Mouse (Mus musculus) urinary bladder, adult 2 months (tissue): ENCODE results near the gene Ctdnep1. TPM values are rescaled to one million over a fixed set of nuclear protein-coding genes. Genes with fewer than 3 reads are reported as not detected.

Experiments used
- DNase-seq: peaks from one replicate; pipeline ENCODE4 v3.0.0; 2022; ENCODE audit warnings: low spot score
- polyA plus RNA-seq: library from polyadenylated mRNA; depleted of rRNA; stranded (reverse); fragments of >200 nt; gene quantifications from 2 replicates; pipeline ENCODE4 v1.2.3, GENCODE M21; 2012; rRNA removed

The Ctdnep1 gene
- polyA plus RNA-seq, 1 experiment: 82.0 TPM

GRCm38 (mm10) chr11:70029130-70029801 lies 48.3 kb downstream of the Ctdnep1 start:
- no peak for DNase-seq

- no peak for DNase-seq
Measured at GRCm38 (mm10) chr11:70029829-70030550, 49.0 kb downstream of the Ctdnep1 start.

GRCm38 (mm10) chr11:70030651-70031320 lies 49.8 kb downstream of the Ctdnep1 start:
- no peak for DNase-seq

GRCm38 (mm10) chr11:70031321-70031670 lies 50.3 kb downstream of the Ctdnep1 start:
- DNase-seq: no peak

GRCm38 (mm10) chr11:70038174-70038573 lies 57.2 kb downstream of the Ctdnep1 start:
- DNase-seq: no peak

- DNase-seq: no peak
Measured at GRCm38 (mm10) chr11:70039631-70040030, 58.7 kb downstream of the Ctdnep1 start.

- no peak for DNase-seq
Measured at GRCm38 (mm10) chr11:70040184-70040583, 59.2 kb downstream of the Ctdnep1 start.

Other genes with a start within 250 kb of the Ctdnep1 start
- 9.4 and 24.4 TPM in 2 replicates for gene Polr2a, start 222.5 kb upstream of the Ctdnep1 start, polyA plus RNA-seq
- 0.07 TPM in 1 of 2 replicates, not detected in the other for gene Slc35g3, start 219.2 kb upstream of the Ctdnep1 start, polyA plus RNA-seq
- 35.6 and 46.1 TPM in 2 replicates for gene Zbtb4, start 215.2 kb upstream of the Ctdnep1 start, polyA plus RNA-seq
- gene Chrnb1, start 185.2 kb upstream of the Ctdnep1 start, polyA plus RNA-seq: 15.6 and 25.0 TPM in 2 replicates
- gene Fgf11, start 179.3 kb upstream of the Ctdnep1 start, polyA plus RNA-seq: 6.3 and 7.2 TPM in 2 replicates
- gene Tmem102, start 175.5 kb upstream of the Ctdnep1 start, polyA plus RNA-seq: 11.5 and 13.2 TPM in 2 replicates
- not detected in 2 replicates for gene Gm39566, start 165.9 kb upstream of the Ctdnep1 start, polyA plus RNA-seq
- gene Spem2, start 162.7 kb upstream of the Ctdnep1 start, polyA plus RNA-seq: not detected in 2 replicates
- 0.55 and 0.71 TPM in 2 replicates for gene Spem1, start 159.0 kb upstream of the Ctdnep1 start, polyA plus RNA-seq
- 18.3 and 27.7 TPM in 2 replicates for gene Nlgn2, start 143.4 kb upstream of the Ctdnep1 start, polyA plus RNA-seq
- gene Tmem256, start 142.6 kb upstream of the Ctdnep1 start, polyA plus RNA-seq: 202 and 261 TPM in 2 replicates
- gene Plscr3, start 134.8 kb upstream of the Ctdnep1 start, polyA plus RNA-seq: 104 and 110 TPM in 2 replicates
- gene Tnk1, start 122.4 kb upstream of the Ctdnep1 start, polyA plus RNA-seq: 15.2 and 15.4 TPM in 2 replicates
- not detected in 2 replicates for gene Tmem95, start 103.1 kb upstream of the Ctdnep1 start, polyA plus RNA-seq
- 11.8 and 13.8 TPM in 2 replicates for gene Kctd11, start 99.8 kb upstream of the Ctdnep1 start, polyA plus RNA-seq
- 2.0 and 2.5 TPM in 2 replicates for gene Acap1, start 85.6 kb upstream of the Ctdnep1 start, polyA plus RNA-seq
- gene 2810408A11Rik, start 80.2 kb upstream of the Ctdnep1 start, polyA plus RNA-seq: 1.1 and 1.3 TPM in 2 replicates
- gene Neurl4, start 80.1 kb upstream of the Ctdnep1 start, polyA plus RNA-seq: 43.4 and 47.8 TPM in 2 replicates
- 56.3 and 63.2 TPM in 2 replicates for gene Gps2, start 67.3 kb upstream of the Ctdnep1 start, polyA plus RNA-seq
- 565 and 624 TPM in 2 replicates for gene Eif5a, start 59.2 kb upstream of the Ctdnep1 start, polyA plus RNA-seq
- gene Ybx2, start 45.4 kb upstream of the Ctdnep1 start, polyA plus RNA-seq: 3.7 and 6.2 TPM in 2 replicates
- 146 and 167 TPM in 2 replicates for gene Slc2a4, start 33.0 kb upstream of the Ctdnep1 start, polyA plus RNA-seq
- gene Cldn7, start 16.4 kb upstream of the Ctdnep1 start, polyA plus RNA-seq: 67.1 and 69.1 TPM in 2 replicates
- 57.6 and 61.4 TPM in 2 replicates for gene Elp5, start 1.4 kb downstream of the Ctdnep1 start, polyA plus RNA-seq
- 374 and 440 TPM in 2 replicates for gene Gabarap, start 10.0 kb downstream of the Ctdnep1 start, polyA plus RNA-seq
- 35.8 and 36.4 TPM in 2 replicates for gene Phf23, start 14.6 kb downstream of the Ctdnep1 start, polyA plus RNA-seq
- gene Dvl2, start 19.4 kb downstream of the Ctdnep1 start, polyA plus RNA-seq: 11.9 and 16.7 TPM in 2 replicates
- 95.7 and 100 TPM in 2 replicates for gene Acadvl, start 34.3 kb downstream of the Ctdnep1 start, polyA plus RNA-seq
- 28.0 and 31.9 TPM in 2 replicates for gene Dlg4, start 35.8 kb downstream of the Ctdnep1 start, polyA plus RNA-seq
- 0.07 TPM in 1 of 2 replicates, not detected in the other for gene Asgr1, start 72.9 kb downstream of the Ctdnep1 start, polyA plus RNA-seq
- gene Asgr2, start 111.5 kb downstream of the Ctdnep1 start, polyA plus RNA-seq: 2.0 and 2.5 TPM in 2 replicates
- 41.3 and 51.9 TPM in 2 replicates for gene Mgl2, start 149.2 kb downstream of the Ctdnep1 start, polyA plus RNA-seq
- 39.6 and 49.2 TPM in 2 replicates for gene Clec10a, start 175.0 kb downstream of the Ctdnep1 start, polyA plus RNA-seq
- 3.0 and 4.8 TPM in 2 replicates for gene Slc16a11, start 231.6 kb downstream of the Ctdnep1 start, polyA plus RNA-seq
- gene Slc16a13, start 239.9 kb downstream of the Ctdnep1 start, polyA plus RNA-seq: 7.0 and 8.5 TPM in 2 replicates
- gene Bcl6b, start 248.6 kb downstream of the Ctdnep1 start, polyA plus RNA-seq: 4.0 and 4.1 TPM in 2 replicates